Mouse (Mus musculus): ENCODE measurements around the gene Il21r. TPM values are rescaled to one million over a fixed set of nuclear protein-coding genes. Genes with fewer than 3 reads are reported as not detected.

Gene Il21r
- total RNA-seq, 2 experiments from 2014 or later = 0.42 to 0.70 TPM

- no peak for DNase-seq
Observed at GRCm38 (mm10) chr7:125645413-125645812, 42.2 kb downstream of the Il21r start.

GRCm38 (mm10) chr7:125649013-125649412, 45.8 kb downstream of the Il21r start:
- DNase-seq = no peak

GRCm38 (mm10) chr7:125657511-125657910, 54.3 kb downstream of the Il21r start:
- DNase-seq = no peak

- DNase-seq = no peak
Observed at GRCm38 (mm10) chr7:125663654-125664053, 60.4 kb downstream of the Il21r start.

- DNase-seq = no peak
Observed at GRCm38 (mm10) chr7:125670865-125671264, 67.6 kb downstream of the Il21r start.

GRCm38 (mm10) chr7:125671396-125671795, 68.2 kb downstream of the Il21r start:
- no peak for DNase-seq

GRCm38 (mm10) chr7:125674916-125675315, 71.7 kb downstream of the Il21r start:
- DNase-seq = peak; percentile 45

- DNase-seq = no peak
Observed at GRCm38 (mm10) chr7:125678756-125679155, 75.5 kb downstream of the Il21r start.

- DNase-seq = no peak
Observed at GRCm38 (mm10) chr7:125679936-125680335, 76.7 kb downstream of the Il21r start.

Other genes with a start within 250 kb of the Il21r start
- gene Kdm8, start 158.8 kb upstream of the Il21r start, total RNA-seq (2021) = 1 to 10 TPM; 3.8 to 4.0 TPM
- gene Nsmce1, start 111.8 kb upstream of the Il21r start, total RNA-seq (2021) = 10 to 100 TPM; 19.4 to 20.3 TPM
- 10 to 100 TPM in 1 of 2 experiments, 1 to 10 TPM in 1; 9.4 to 11.8 TPM for gene Il4ra, start 51.3 kb upstream of the Il21r start, total RNA-seq (2021)
- 10 to 100 TPM; 36.8 to 43.7 TPM for gene Gtf3c1, start 104.4 kb downstream of the Il21r start, total RNA-seq (2021)
- 1 to 10 TPM; 7.3 to 8.2 TPM for gene D430042O09Rik, start 104.5 kb downstream of the Il21r start, total RNA-seq (2021)